Mouse (Mus musculus) bone marrow macrophage, adult 2 months (primary cell): ENCODE measurements around the gene Zfp541.

Experiments used
- CTCF ChIP-seq: IDR thresholded peaks from 2 replicates; pipeline ENCODE4 v1.5.1; 2012; ENCODE audit warnings: low read depth, mild to moderate bottlenecking, low read length, moderate library complexity
- POLR2A ChIP-seq: IDR thresholded peaks from 2 replicates; pipeline ENCODE4 v1.6.1; 2012; ENCODE audit warnings: mild to moderate bottlenecking, low read depth, low read length, borderline replicate concordance

DNA sequence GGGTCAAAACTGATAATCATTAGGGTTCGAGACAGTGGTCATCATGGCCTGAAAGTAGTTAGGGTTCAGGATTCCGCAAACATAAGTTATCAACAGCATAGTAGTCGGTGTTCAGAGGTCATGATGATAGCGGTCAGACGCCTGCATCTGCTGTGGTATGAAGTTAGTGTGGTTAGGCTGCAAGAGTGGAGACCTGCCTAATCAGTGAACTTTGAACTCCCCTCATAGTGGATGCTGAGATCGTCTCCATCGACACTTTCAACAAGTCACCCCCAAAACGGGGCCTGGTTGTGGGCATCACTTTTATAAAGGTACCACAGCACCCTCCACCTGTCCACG, 58.6 kb downstream of the Zfp541 start:
- TF ChIP-seq CTCF (no peak), POLR2A (no peak)
